Mouse (Mus musculus): ENCODE results near the gene Filip1. TPM values are rescaled to one million over a fixed set of nuclear protein-coding genes. Genes with fewer than 3 reads are reported as not detected.

Gene Filip1
- polyA plus RNA-seq, 1 experiment from 2014 or later = 19.8 TPM

DNA sequence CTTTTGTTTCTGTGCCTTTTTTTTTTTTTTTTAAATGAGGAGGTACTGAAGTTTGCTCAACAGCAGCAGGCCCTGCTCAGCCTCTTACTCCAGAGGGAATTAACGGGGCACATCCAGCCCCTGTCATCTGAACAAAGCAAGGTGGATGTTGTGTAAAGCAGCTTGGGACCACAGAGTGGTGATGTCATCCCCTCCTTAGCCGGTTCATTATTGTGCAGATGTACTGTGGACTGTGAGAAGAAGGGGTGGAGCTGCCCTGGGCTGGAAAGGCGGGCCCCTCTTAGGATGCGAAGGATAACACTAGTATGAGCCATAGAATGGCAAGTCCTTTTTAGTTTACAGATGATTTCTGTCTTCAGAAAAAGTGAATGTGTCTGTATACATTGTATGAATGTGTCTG, 181.8 kb downstream of the Filip1 start:
- 47% methylated on average over 4 of the region's 4 CpGs for WGBS (ENCODE audit: insufficient replicate concordance)

DNA sequence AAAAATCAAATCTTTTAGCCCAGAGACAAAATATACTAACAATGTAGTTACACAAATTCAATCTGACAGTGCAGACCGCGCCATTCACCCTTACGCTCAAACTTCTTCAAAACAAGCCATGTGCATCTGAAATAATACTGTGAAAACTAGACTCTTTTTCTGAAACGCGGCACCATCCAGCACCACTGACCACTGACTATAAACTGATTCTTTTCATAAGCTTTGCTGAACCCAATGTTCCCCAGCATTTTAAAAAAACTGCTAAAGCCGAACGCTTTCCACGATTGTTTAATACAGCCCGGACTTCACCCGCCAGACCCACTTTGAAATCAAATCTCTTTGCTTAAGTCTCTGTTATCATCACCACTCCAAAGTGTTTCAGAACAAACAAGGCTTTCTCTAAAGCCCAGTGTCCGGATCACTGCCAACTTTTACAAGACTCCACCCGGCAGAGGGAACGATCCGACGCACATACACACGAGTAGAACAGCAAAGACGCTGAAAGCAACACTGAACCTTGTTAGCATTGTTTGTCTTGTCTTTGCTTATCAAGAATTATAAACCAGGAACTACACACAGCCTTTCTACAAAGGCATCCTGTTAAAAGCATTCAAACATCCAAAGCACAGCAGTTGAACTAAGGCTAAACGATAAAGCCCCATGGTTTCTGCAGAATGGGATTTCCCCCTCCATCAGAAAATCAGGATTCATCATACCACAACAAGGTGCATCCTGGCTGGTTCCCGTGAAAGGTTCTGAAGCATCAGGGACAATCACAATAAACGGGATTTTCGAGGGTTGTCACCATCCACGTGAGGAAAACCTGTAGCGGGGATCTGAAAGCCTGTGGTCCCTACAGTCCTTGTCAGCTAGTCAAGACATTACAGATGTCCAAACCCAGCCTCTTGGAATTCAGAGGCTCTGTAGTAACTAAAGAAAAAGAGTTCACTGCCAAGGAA, 182.5 kb downstream of the Filip1 start:
- Histone ChIP-seq H3K27me3 (ENCODE audit: control insufficient read depth, insufficient read depth, low read length) (no peaks in the 10 kb centered on the region), H3K9me3 (replicated peaks; ENCODE audit: control insufficient read depth, low read length) (no peaks in the 10 kb centered on the region), H3K9ac (ENCODE audit: low read depth, low read length) (0 out of 2 replicates have a peak overlapping the region, but pooled peaks have one; percentile 10), H3K4me2 (no peak overlapping the region; the same call in 1 of the 2 replicates), H3K4me1 (ENCODE audit: control insufficient read depth, insufficient read depth, low read length) (0 out of 2 replicates have a peak, but pooled peaks cover 4% of the 10 kb centered on the region), H3K27ac (ENCODE audit: low read depth, low read length) (no peak overlapping the region), H3K36me3 (ENCODE audit: control insufficient read depth, insufficient read depth, low read length) (no peaks in the 10 kb centered on the region), H3K4me3 (ENCODE audit: low read depth, low read length) (no peak overlapping the region)
- no peak for ATAC-seq (replicated peaks; ENCODE audit: insufficient number of reproducible peaks, low FRiP score, low TSS enrichment)
- 67% methylated on average over 23 of the region's 23 CpGs for whole genome bisulfite sequencing (ENCODE audit: insufficient replicate concordance)

More for the DNA sequence above, 181.8 kb downstream of the Filip1 start:
- no peaks in the 10 kb centered on the region for H3K9me3 ChIP-seq (replicated peaks; ENCODE audit: control insufficient read depth, low read length)
- no peak for ATAC-seq (replicated peaks; ENCODE audit: insufficient number of reproducible peaks, low FRiP score, low TSS enrichment)
- no peaks in the 10 kb centered on the region for H3K36me3 ChIP-seq (ENCODE audit: control insufficient read depth, insufficient read depth, low read length)
- H3K27me3 ChIP-seq (ENCODE audit: control insufficient read depth, insufficient read depth, low read length) = no peaks in the 10 kb centered on the region
- no peak overlapping the region for H3K4me2 ChIP-seq
- H3K27ac ChIP-seq (ENCODE audit: low read depth, low read length) = no peak overlapping the region
- no peak overlapping the region for H3K9ac ChIP-seq (ENCODE audit: low read depth, low read length)
- H3K4me3 ChIP-seq (ENCODE audit: low read depth, low read length) = no peak overlapping the region
- H3K4me1 ChIP-seq (ENCODE audit: control insufficient read depth, insufficient read depth, low read length) = 0 out of 2 replicates have a peak, but pooled peaks cover 4% of the 10 kb centered on the region

DNA sequence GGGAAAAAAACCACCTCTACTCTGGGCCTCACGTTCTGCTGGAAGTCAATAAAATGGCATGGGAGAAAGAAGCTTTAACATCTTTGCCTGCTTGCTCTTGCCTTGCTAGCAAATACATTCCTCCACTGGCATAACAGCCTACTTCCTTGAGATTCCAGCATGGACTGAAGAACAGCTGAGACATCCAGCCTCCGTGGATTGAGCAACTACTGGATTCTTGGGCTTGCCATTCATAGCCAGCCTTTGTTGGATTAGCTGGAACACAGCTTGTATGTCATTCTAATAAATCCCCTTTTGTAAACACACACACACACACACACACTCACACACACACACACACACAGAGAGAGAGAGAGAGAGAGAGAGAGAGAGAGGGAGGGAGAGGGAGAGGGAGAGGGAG, 185.6 kb downstream of the Filip1 start:
- no peak overlapping the region for H3K27ac ChIP-seq (ENCODE audit: low read depth, low read length)
- no peak for ATAC-seq (replicated peaks; ENCODE audit: insufficient number of reproducible peaks, low FRiP score, low TSS enrichment)
- no peaks in the 10 kb centered on the region for H3K27me3 ChIP-seq (ENCODE audit: control insufficient read depth, insufficient read depth, low read length)
- no peak overlapping the region for H3K4me2 ChIP-seq
- H3K4me3 ChIP-seq (ENCODE audit: low read depth, low read length) = no peak overlapping the region
- H3K9ac ChIP-seq (ENCODE audit: low read depth, low read length) = no peak overlapping the region
- 0 out of 2 replicates have a peak, but pooled peaks cover 4% of the 10 kb centered on the region for H3K4me1 ChIP-seq (ENCODE audit: control insufficient read depth, insufficient read depth, low read length)
- H3K9me3 ChIP-seq (replicated peaks; ENCODE audit: control insufficient read depth, low read length) = no peaks in the 10 kb centered on the region
- no peaks in the 10 kb centered on the region for H3K36me3 ChIP-seq (ENCODE audit: control insufficient read depth, insufficient read depth, low read length)
- 67% methylated on average over 2 of the region's 2 CpGs for WGBS (ENCODE audit: insufficient replicate concordance)

DNA sequence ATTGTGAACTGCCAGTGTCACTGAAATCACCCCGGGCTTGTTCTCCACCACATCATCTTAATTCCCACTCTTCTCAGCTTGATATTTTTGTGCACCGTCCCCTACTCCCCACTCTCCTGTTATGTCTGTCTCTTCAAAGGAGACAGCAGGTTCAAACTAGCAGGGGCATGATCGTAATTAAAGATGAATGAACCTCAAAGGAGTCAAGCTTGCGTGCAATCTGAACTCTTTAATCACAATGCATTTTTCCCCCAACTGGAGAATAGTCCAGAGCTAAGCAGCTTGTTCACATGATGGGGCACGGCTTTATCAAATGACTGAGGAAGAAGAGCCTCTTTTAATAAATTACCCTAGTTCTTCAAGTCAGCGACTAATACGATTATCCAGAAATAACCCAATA, 187.1 kb downstream of the Filip1 start:
- H3K4me2 ChIP-seq = no peak overlapping the region
- H3K27ac ChIP-seq (ENCODE audit: low read depth, low read length) = no peak overlapping the region
- H3K27me3 ChIP-seq (ENCODE audit: control insufficient read depth, insufficient read depth, low read length) = no peaks in the 10 kb centered on the region
- H3K4me3 ChIP-seq (ENCODE audit: low read depth, low read length) = no peak overlapping the region
- H3K36me3 ChIP-seq (ENCODE audit: control insufficient read depth, insufficient read depth, low read length) = no peaks in the 10 kb centered on the region
- no peak overlapping the region for H3K9ac ChIP-seq (ENCODE audit: low read depth, low read length)
- H3K4me1 ChIP-seq (ENCODE audit: control insufficient read depth, insufficient read depth, low read length) = 0 out of 2 replicates have a peak, but pooled peaks cover under 1% of the 10 kb centered on the region
- no peak for ATAC-seq (replicated peaks; ENCODE audit: insufficient number of reproducible peaks, low FRiP score, low TSS enrichment)
- 86% methylated on average over 7 of the region's 7 CpGs for WGBS (ENCODE audit: insufficient replicate concordance)
- no peaks in the 10 kb centered on the region for H3K9me3 ChIP-seq (replicated peaks; ENCODE audit: control insufficient read depth, low read length)

DNA sequence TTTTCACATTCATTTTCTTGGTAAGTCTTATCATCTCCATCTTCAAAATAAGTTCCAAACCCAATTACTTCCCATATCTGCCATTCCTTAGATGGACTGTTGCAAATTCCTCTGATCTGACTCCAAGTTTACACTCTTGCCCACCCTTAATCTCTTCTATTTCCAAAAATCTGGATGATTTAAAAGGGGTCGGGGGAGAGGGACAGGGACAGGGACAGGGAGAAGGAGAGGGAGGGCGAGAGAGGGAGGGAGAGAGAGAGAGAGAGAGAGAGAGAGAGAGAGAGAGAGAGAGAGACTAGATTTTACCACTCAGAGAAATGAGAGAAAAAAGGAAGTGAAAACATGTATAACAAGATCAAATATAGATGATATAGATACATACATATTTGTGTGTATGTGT, 188.8 kb downstream of the Filip1 start:
- 56% methylated on average over 2 of the region's 2 CpGs for WGBS (ENCODE audit: insufficient replicate concordance)
- ATAC-seq (replicated peaks; ENCODE audit: insufficient number of reproducible peaks, low FRiP score, low TSS enrichment) = no peak
- H3K9me3 ChIP-seq (replicated peaks; ENCODE audit: control insufficient read depth, low read length) = no peaks in the 10 kb centered on the region
- no peak overlapping the region for H3K4me2 ChIP-seq
- peaks cover 2% of the 10 kb centered on the region; the same call in 1 of the 2 replicates for H3K36me3 ChIP-seq (ENCODE audit: control insufficient read depth, insufficient read depth, low read length)
- no peak overlapping the region for H3K9ac ChIP-seq (ENCODE audit: low read depth, low read length)
- no peak overlapping the region for H3K27ac ChIP-seq (ENCODE audit: low read depth, low read length)
- H3K4me1 ChIP-seq (ENCODE audit: control insufficient read depth, insufficient read depth, low read length) = no peaks in the 10 kb centered on the region
- H3K27me3 ChIP-seq (ENCODE audit: control insufficient read depth, insufficient read depth, low read length) = no peaks in the 10 kb centered on the region
- no peak overlapping the region for H3K4me3 ChIP-seq (ENCODE audit: low read depth, low read length)

DNA sequence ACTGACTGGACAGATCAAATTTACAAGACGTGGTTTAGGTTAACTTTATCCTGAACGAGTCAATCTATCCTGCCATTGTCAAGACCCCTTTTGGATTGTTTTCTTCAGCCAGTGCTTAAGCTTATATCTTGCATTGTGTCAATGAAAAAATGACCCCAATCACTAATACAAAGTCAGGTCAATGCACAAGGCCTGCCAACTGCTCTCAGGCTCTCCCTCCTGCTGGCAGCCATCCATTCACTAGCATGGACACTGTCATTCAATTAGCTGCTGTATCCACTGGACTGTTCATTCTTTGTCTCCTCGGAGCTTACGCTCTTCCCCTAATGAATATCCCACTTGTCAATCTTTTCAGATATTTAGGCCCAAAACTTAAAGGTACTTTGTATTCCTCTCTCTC, 189.2 kb downstream of the Filip1 start:
- H3K4me3 ChIP-seq (ENCODE audit: low read depth, low read length) = no peak overlapping the region
- peaks cover 6% of the 10 kb centered on the region; the same call in 1 of the 2 replicates for H3K36me3 ChIP-seq (ENCODE audit: control insufficient read depth, insufficient read depth, low read length)
- no peak for ATAC-seq (replicated peaks; ENCODE audit: insufficient number of reproducible peaks, low FRiP score, low TSS enrichment)
- no peak overlapping the region for H3K9ac ChIP-seq (ENCODE audit: low read depth, low read length)
- no peak overlapping the region for H3K4me2 ChIP-seq
- H3K27me3 ChIP-seq (ENCODE audit: control insufficient read depth, insufficient read depth, low read length) = no peaks in the 10 kb centered on the region
- H3K4me1 ChIP-seq (ENCODE audit: control insufficient read depth, insufficient read depth, low read length) = no peaks in the 10 kb centered on the region
- 82% methylated on average over 4 of the region's 4 CpGs for WGBS (ENCODE audit: insufficient replicate concordance)
- no peak overlapping the region for H3K27ac ChIP-seq (ENCODE audit: low read depth, low read length)
- H3K9me3 ChIP-seq (replicated peaks; ENCODE audit: control insufficient read depth, low read length) = no peaks in the 10 kb centered on the region

DNA sequence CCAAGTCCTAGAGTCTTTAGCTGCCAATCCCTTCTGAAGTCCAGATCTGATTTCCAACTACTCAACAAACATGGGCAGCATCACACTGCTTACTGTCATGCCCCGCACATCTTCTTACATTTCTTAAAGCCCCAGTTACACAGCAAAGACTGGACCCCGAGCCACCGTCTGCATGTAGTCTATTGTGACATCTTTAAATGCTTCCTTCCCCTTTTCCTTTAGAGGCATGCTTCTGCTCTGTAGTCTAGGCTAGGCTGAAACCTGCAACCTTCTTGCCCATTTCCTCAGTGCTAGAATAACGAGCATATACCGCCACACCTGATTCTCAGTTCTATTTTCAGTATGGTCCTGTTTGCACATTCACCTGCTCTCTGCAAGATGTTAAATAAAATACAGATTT, 196.2 kb downstream of the Filip1 start:
- no peak for ATAC-seq (replicated peaks; ENCODE audit: insufficient number of reproducible peaks, low FRiP score, low TSS enrichment)
- Histone ChIP-seq H3K27me3 (ENCODE audit: control insufficient read depth, insufficient read depth, low read length) (no peaks in the 10 kb centered on the region), H3K4me2 (no peak overlapping the region), H3K4me3 (ENCODE audit: low read depth, low read length) (no peak overlapping the region), H3K36me3 (ENCODE audit: control insufficient read depth, insufficient read depth, low read length) (peaks cover 16% of the 10 kb centered on the region; the same call in 1 of the 2 replicates), H3K9ac (ENCODE audit: low read depth, low read length) (no peak overlapping the region), H3K4me1 (ENCODE audit: control insufficient read depth, insufficient read depth, low read length) (no peaks in the 10 kb centered on the region), H3K27ac (ENCODE audit: low read depth, low read length) (no peak overlapping the region), H3K9me3 (replicated peaks; ENCODE audit: control insufficient read depth, low read length) (no peaks in the 10 kb centered on the region)
- 85% methylated on average over 5 of the region's 5 CpGs for WGBS (ENCODE audit: insufficient replicate concordance)

DNA sequence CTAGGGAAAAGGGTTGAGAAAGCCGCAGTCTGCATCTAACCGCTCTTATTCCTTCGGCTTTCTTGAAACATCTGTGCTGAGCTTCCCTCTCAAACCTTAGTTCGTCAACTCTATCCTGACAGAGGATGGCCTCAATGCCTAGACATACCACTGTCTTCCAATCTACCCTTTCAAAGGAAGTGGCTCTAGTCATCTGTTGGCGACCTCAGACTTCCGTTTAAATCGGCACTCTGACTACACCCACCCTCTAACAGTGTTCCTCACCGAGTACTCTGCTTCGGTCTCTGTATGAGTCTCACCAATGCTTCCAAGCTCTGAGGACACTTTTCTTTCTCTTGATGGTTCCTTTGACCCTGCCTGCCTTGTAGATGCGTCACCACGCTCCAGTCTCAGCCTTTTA, 196.6 kb downstream of the Filip1 start:
- 86% methylated on average over 11 of the region's 11 CpGs for whole genome bisulfite sequencing (ENCODE audit: insufficient replicate concordance)

More for the DNA sequence above, 196.6 kb downstream of the Filip1 start:
- ATAC-seq (replicated peaks; ENCODE audit: insufficient number of reproducible peaks, low FRiP score, low TSS enrichment) = no peak
- Histone ChIP-seq H3K4me3 (ENCODE audit: low read depth, low read length) (no peak overlapping the region), H3K9me3 (replicated peaks; ENCODE audit: control insufficient read depth, low read length) (no peaks in the 10 kb centered on the region), H3K27me3 (ENCODE audit: control insufficient read depth, insufficient read depth, low read length) (no peaks in the 10 kb centered on the region), H3K4me2 (no peak overlapping the region), H3K4me1 (ENCODE audit: control insufficient read depth, insufficient read depth, low read length) (no peaks in the 10 kb centered on the region), H3K36me3 (ENCODE audit: control insufficient read depth, insufficient read depth, low read length) (peaks cover 16% of the 10 kb centered on the region; the same call in 1 of the 2 replicates), H3K27ac (ENCODE audit: low read depth, low read length) (no peak overlapping the region), H3K9ac (ENCODE audit: low read depth, low read length) (no peak overlapping the region)
